ENCODE assay signal across 10 mouse cellular contexts in the genomic region with DNA sequence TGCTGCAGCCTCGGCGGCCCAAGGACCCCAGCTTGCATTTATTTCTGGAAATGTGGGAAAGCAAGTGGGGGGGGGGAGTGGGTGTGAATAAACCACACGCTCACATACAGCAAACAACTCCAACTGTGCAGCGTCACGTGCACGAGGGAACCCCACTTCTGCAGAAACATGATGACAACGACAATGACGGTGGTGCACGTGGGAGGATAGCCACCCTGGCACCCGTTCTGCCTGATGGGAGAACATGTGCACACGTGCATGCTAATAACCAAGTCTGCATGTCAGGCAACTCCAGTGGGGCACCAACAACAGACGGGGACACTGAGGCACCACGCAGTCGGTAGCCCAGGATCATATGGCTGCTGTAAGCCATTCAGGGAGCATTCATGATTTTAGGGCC. TPM values are rescaled to one million over a fixed set of nuclear protein-coding genes. Genes with fewer than 3 reads are reported as not detected.
A peak's percentile ranks its signal among the peaks of the same experiment; 100 is the strongest.
DNase-seq lines count a peak whose midpoint lies in the region; ATAC-seq and TF ChIP-seq lines count a peak whose summit lies in the region.
"Had no signal": no experiment of that assay in that cellular context is flagged by ENCODE, and none has a peak within 500 bp of the region (broad histone marks: within the 10 kb centered on the region; RNA-seq: fewer than 3 reads in every experiment).

No protein-coding gene starts in this region.

- H3K4me1 ChIP-seq in hindbrain, embryonic 10.5 days (replicated peaks) = peaks cover 96% of the 10 kb centered on the region
- peaks cover 43% of the 10 kb centered on the region for H3K4me1 ChIP-seq in hindbrain, postnatal 0 days (ENCODE audit: insufficient read depth, low read length)
- peaks cover 49% of the 10 kb centered on the region for H3K4me1 ChIP-seq in neural tube, embryonic 11.5 days (ENCODE audit: control insufficient read depth, insufficient read depth, low read length)

- H3K9me3 ChIP-seq in hindbrain, embryonic 10.5 days = no peaks in the 10 kb centered on the region
- H3K9me3 ChIP-seq in hindbrain, postnatal 0 days (ENCODE audit: low read length) = no peaks in the 10 kb centered on the region
- H3K9me3 ChIP-seq in neural tube, embryonic 11.5 days (ENCODE audit: control insufficient read depth, low read length) = no peaks in the 10 kb centered on the region
- H3K9me3 ChIP-seq: liver, embryonic 12.5 days had no signal

- no peaks in the 10 kb centered on the region for H3K27me3 ChIP-seq in hindbrain, embryonic 10.5 days (ENCODE audit: insufficient read depth, poor library complexity, severe bottlenecking)
- no peaks in the 10 kb centered on the region for H3K27me3 ChIP-seq in hindbrain, postnatal 0 days (ENCODE audit: insufficient read depth, low read length)
- H3K27me3 ChIP-seq in neural tube, embryonic 11.5 days (ENCODE audit: control insufficient read depth, insufficient read depth, low read length) = no peaks in the 10 kb centered on the region

- no peak overlapping the region for H3K4me2 ChIP-seq in hindbrain, postnatal 0 days (ENCODE audit: low read depth, low read length)
- H3K4me2 ChIP-seq in neural tube, embryonic 11.5 days (ENCODE audit: low read depth) = no peak overlapping the region
- H3K4me2 ChIP-seq: liver, embryonic 12.5 days had no signal

- no peak overlapping the region for H3K9ac ChIP-seq in hindbrain, postnatal 0 days (replicated peaks; ENCODE audit: low read length)
- no peak overlapping the region for H3K9ac ChIP-seq in neural tube, embryonic 11.5 days (ENCODE audit: low read length)
- H3K9ac ChIP-seq: liver, embryonic 12.5 days had no signal

- intact Hi-C loops in left cerebral cortex, postnatal 25 days (cut with DNase I) = no loop called here

- peak overlapping the region; percentile 35 for H3K4me3 ChIP-seq in hindbrain, embryonic 10.5 days
- no peak overlapping the region for H3K4me3 ChIP-seq in hindbrain, postnatal 0 days (ENCODE audit: low read length)
- H3K4me3 ChIP-seq in neural tube, embryonic 11.5 days (ENCODE audit: low read depth, low read length) = no peak overlapping the region
- H3K4me3 ChIP-seq: liver, embryonic 12.5 days had no signal

- TF ChIP-seq CTCF in hindbrain, postnatal 0 days (IDR thresholded peaks at IDR 0.05; ENCODE audit: low read depth) = no peak

- H3K36me3 ChIP-seq in hindbrain, embryonic 10.5 days = 0 out of 2 replicates have a peak, but pooled peaks cover 9% of the 10 kb centered on the region
- no peaks in the 10 kb centered on the region for H3K36me3 ChIP-seq in hindbrain, postnatal 0 days (ENCODE audit: insufficient read depth, low read length)
- no peaks in the 10 kb centered on the region for H3K36me3 ChIP-seq in neural tube, embryonic 11.5 days (ENCODE audit: control insufficient read depth, insufficient read depth, low read length)
- H3K36me3 ChIP-seq: liver, embryonic 12.5 days had no signal

- 81% methylated on average over 14 of the region's 14 CpGs for WGBS in hindbrain, embryonic 10.5 days
- WGBS in hindbrain, postnatal 0 days = 28% methylated on average over 14 of the region's 14 CpGs
- WGBS in neural tube, embryonic 11.5 days = 78% methylated on average over 14 of the region's 14 CpGs

- ATAC-seq in hindbrain, postnatal 0 days = no peak; the same call in 1 of the 2 replicates
- ATAC-seq in neural tube, embryonic 11.5 days (ENCODE audit: insufficient read depth, low FRiP score, low TSS enrichment) = no peak
- ATAC-seq: liver, embryonic 12.5 days had no signal

- H3K27ac ChIP-seq in hindbrain, embryonic 10.5 days = peak overlapping the region; percentile 92
- no peak overlapping the region for H3K27ac ChIP-seq in hindbrain, postnatal 0 days
- 0 out of 2 replicates have a peak overlapping the region, but pooled peaks have one; percentile 14 for H3K27ac ChIP-seq in neural tube, embryonic 11.5 days (ENCODE audit: low read depth, low read length)
- H3K27ac ChIP-seq: liver, embryonic 12.5 days had no signal

- DNase-seq in hindbrain, embryonic 10.5 days (ENCODE audit: low spot score) = no peak
- DNase-seq in hindbrain, postnatal 0 days (ENCODE audit: low spot score) = no peak
- DNase-seq in neural tube, embryonic 11.5 days (ENCODE audit: low spot score) = no peak
- DNase-seq in neural tube, embryonic 10.5 days (ENCODE audit: extremely low spot score, low spot score) = no peak
- peak; percentile 64 to 66 for DNase-seq in left cerebral cortex, postnatal 25 days (ENCODE audit: low spot score in 2 of 2)
- peak; percentile 33 for DNase-seq in right cerebral cortex, postnatal 4 days
- no peak for DNase-seq in kidney, postnatal 25 days
- no peak for DNase-seq in thymus, postnatal 4 days
- DNase-seq: lung, postnatal 14 days had no signal

RNA-seq across cellular contexts. Expression of a gene that starts 37.1 kb away (rescaled TPM):
- polyA plus RNA-seq in hindbrain, embryonic 10.5 days (2016; fragmentation: Nextera tagmentation; extraction: Ambion mirVana) = 36.8 and 44.1 TPM in 2 replicates
- 63.2 and 66.8 TPM in 2 replicates for total RNA-seq in hindbrain, postnatal 0 days (2014; rRNA removed)
- polyA plus RNA-seq in hindbrain, postnatal 0 days (2015; fragmentation: Nextera tagmentation; extraction: Ambion mirVana) = 24.1 and 24.2 TPM in 2 replicates
- polyA plus RNA-seq in neural tube, embryonic 11.5 days (2014; fragmentation: Nextera tagmentation; extraction: Ambion mirVana) = 28.9 and 31.9 TPM in 2 replicates
- total RNA-seq in left cerebral cortex, postnatal 25 days (2021) = 100 to 1,000 TPM; 115 to 120 TPM

Comparison
In these comparisons a context has a peak if more than half of its experiments do, and no peak if none do; other contexts are left out.
1. DNase-seq: peak in left cerebral cortex, postnatal 25 days (2 of 2) and right cerebral cortex, postnatal 4 days (single experiment); none in hindbrain, embryonic 10.5 days (single experiment), hindbrain, postnatal 0 days (single experiment), neural tube, embryonic 11.5 days (single experiment), neural tube, embryonic 10.5 days (single experiment), kidney, postnatal 25 days (0 of 2) and thymus, postnatal 4 days (single experiment).